Mouse (Mus musculus) forebrain, embryonic 16.5 days (tissue): ENCODE data around the gene Nlrp9b. TPM values are rescaled to one million over a fixed set of nuclear protein-coding genes. Genes with fewer than 3 reads are reported as not detected.
"Not testable (repeated sequence)": the region's sequence is repeated elsewhere in the genome, so short reads cannot be mapped to it uniquely, and the experiment has no call there.

Source experiments
- ATAC-seq: fragments of 200-750 bp; cut with Nextera tagmentation; 2 replicates; pipeline ENCODE4 v1.8.0; 2017; ENCODE audit warnings: mild to moderate bottlenecking, moderate library complexity
- H3K27ac ChIP-seq: fragments of 300-500 bp; sonication (generic); 2 replicates; pipeline ENCODE4 v1.5.1; 2014; ENCODE audit warnings: low read length, control low read depth
- H3K27me3 ChIP-seq: fragments of 300-500 bp; sonication (generic); replicated peaks from 2 replicates; pipeline ENCODE4 v1.6.1; 2014; ENCODE audit warnings: low read length; ENCODE audit not compliant: control insufficient read depth, insufficient read depth
- H3K36me3 ChIP-seq: fragments of 300-500 bp; sonication (generic); 2 replicates; pipeline ENCODE4 v1.6.1; 2014; ENCODE audit not compliant: control insufficient read depth, insufficient read depth
- H3K4me1 ChIP-seq: fragments of 300-500 bp; sonication (generic); replicated peaks from 2 replicates; pipeline ENCODE4 v1.6.1; 2014; ENCODE audit warnings: low read length; ENCODE audit not compliant: control insufficient read depth, insufficient read depth
- H3K4me2 ChIP-seq: fragments of 300-500 bp; sonication (generic); 2 replicates; pipeline ENCODE4 v1.6.1; 2014; ENCODE audit warnings: mild to moderate bottlenecking, low read length, control low read depth
- H3K4me3 ChIP-seq: fragments of 300-500 bp; sonication (generic); replicated peaks from 2 replicates; pipeline ENCODE4 v1.5.1; 2014; ENCODE audit warnings: mild to moderate bottlenecking, low read length, control low read depth
- H3K9ac ChIP-seq: fragments of 300-500 bp; sonication (generic); replicated peaks from 2 replicates; pipeline ENCODE4 v1.6.1; 2014; ENCODE audit warnings: low read depth, low read length, control low read depth
- H3K9me3 ChIP-seq: fragments of 300-500 bp; sonication (generic); 2 replicates; pipeline ENCODE4 v1.6.1; 2016; ENCODE audit warnings: low read length; ENCODE audit not compliant: control insufficient read depth
- WGBS: fragments of 180-500 bp; shearing (Covaris S2); extraction: QIAGEN DNeasy Blood & Tissue Kit; methylation state at CpG from one replicate; pipeline ENCODE4 v1.1.7; 2014; 5-methylcytosine and 5-hydroxymethylcytosine counted together
- polyA plus RNA-seq: library from polyadenylated mRNA; unstranded; fragments of >200 nt; fragmentation: Nextera tagmentation; extraction: Ambion mirVana; gene quantifications from 2 replicates; pipeline ENCODE4 v1.2.1, GENCODE M21; 2015

Gene Nlrp9b
- polyA plus RNA-seq, 1 experiment from 2014 or later, result not detected

DNA sequence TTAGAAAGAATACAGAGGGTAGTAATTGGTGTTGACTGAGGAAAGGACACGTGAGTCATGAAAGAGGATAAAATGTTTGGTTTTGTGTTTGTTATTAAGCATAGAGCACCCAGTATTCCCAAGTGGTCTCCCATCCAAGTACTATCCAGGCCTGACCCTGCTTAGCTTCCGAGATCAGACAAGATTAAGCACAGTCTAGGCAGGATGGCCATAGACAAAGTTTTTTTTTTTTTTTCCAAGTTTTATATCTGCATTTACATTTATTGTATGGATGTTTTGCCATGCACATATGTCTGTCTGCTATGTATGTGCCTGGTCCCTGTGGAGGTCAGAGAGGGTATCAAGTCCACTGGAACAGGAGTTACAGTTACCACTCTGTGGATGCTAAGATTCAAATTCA, 18.7 kb downstream of the Nlrp9b start:
- WGBS, result 80% methylated on average over 2 of the region's 2 CpGs
- ATAC-seq, result no peak
- H3K27me3 ChIP-seq, result no peaks in the 10 kb centered on the region
- H3K4me3 ChIP-seq, result no peak overlapping the region
- no peak overlapping the region for H3K9ac ChIP-seq
- H3K9me3 ChIP-seq, result no peaks in the 10 kb centered on the region
- H3K4me1 ChIP-seq, result no peaks in the 10 kb centered on the region
- no peak overlapping the region for H3K4me2 ChIP-seq
- H3K36me3 ChIP-seq, result no peaks in the 10 kb centered on the region
- no peak overlapping the region for H3K27ac ChIP-seq

DNA sequence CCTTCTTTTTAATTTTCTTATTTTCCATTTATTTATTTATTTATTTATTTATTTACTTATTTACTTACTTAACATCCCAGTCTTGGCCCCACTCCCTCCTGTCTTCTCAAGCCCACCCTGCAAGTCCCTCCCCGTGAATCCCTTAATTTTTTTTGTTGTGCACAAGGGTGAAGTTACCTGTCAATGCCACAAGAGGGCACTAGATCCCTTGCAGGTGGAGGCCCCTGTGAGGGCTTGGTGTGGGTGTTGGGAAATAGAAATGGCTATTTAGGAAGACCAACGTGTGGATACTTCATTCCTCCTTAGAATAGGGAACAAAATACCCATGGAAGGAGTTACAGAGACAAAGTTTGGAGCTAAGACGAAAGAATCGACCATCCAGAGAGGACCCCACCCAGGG, 72.8 kb downstream of the Nlrp9b start:
- not testable (repeated sequence) for H3K27ac ChIP-seq, H3K27me3 ChIP-seq, ATAC-seq, H3K4me2 ChIP-seq, H3K9ac ChIP-seq, H3K36me3 ChIP-seq, H3K4me3 ChIP-seq, H3K4me1 ChIP-seq, H3K9me3 ChIP-seq
- 70% methylated on average over 4 of the region's 4 CpGs for WGBS

DNA sequence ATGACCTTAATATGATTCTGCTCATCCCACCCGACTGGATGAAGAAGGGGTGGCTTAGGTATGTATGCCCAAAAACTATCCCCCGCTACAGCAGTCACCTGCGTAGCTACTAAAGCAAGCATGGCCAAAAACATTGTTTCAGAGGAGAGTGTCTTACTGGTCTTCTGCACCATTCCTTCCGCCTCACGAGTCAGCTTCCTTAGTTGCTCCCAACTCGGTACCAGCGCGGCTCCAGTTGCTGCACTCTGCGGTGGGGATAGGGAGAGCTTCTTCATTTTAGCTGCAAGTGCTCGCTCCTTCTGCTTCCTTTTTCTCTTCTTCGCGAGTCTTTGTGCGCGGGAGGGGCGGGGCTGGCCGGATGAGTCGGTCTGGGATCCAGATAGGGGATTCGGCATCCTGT, 86.9 kb downstream of the Nlrp9b start:
- not testable (repeated sequence) for ATAC-seq, H3K27me3 ChIP-seq, H3K9ac ChIP-seq, H3K4me2 ChIP-seq, H3K27ac ChIP-seq, H3K9me3 ChIP-seq, H3K36me3 ChIP-seq, H3K4me3 ChIP-seq, H3K4me1 ChIP-seq
- 68% methylated on average over 18 of the region's 18 CpGs for WGBS

GRCm38 (mm10) chr7:20099380-20099779, 108.1 kb downstream of the Nlrp9b start, which contains the start of gene Vmn1r91:
Gene Vmn1r91 (plus strand): TSS chr7:20099680.
- WGBS, result 89% methylated on average over 5 of the region's 5 CpGs
- ATAC-seq, H3K4me2 ChIP-seq, H3K27me3 ChIP-seq, H3K9me3 ChIP-seq, H3K27ac ChIP-seq, H3K4me3 ChIP-seq, H3K36me3 ChIP-seq, H3K4me1 ChIP-seq, H3K9ac ChIP-seq: not testable (repeated sequence)

DNA sequence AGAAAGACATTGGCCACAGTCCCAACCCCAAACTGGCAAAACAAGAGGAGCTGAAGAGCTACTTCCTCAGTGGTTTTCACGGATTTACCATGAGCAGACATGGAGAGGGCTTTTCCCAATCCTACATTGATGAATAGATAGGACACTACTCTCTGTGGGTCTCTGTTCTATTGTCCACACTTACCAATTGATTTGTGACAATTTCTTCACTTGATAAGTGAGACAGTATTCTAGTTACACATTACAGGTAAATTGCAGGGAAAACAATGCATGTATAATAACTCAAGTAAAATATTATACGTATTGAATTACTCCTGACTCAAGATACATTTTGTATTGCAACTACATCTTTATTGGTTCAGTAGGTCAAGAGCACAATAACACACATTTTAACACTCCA, 131.2 kb downstream of the Nlrp9b start, which contains the start of gene Gm16442:
Gene Gm16442 (minus strand): TSS at position 101 of the 400 bp plus-strand sequence.
- H3K36me3 ChIP-seq, H3K27me3 ChIP-seq, ATAC-seq, H3K4me3 ChIP-seq, H3K4me2 ChIP-seq, H3K9ac ChIP-seq, H3K4me1 ChIP-seq, H3K27ac ChIP-seq, H3K9me3 ChIP-seq: not testable (repeated sequence)
- WGBS, result no CpG with 5 or more reads among the region's 2 CpGs

Other genes with a start within 250 kb of the Nlrp9b start
- 42.3 and 48.4 TPM in 2 replicates for gene Nectin2, start 241.0 kb upstream of the Nlrp9b start, polyA plus RNA-seq
- 7.9 and 8.8 TPM in 2 replicates for gene Bcam, start 220.4 kb upstream of the Nlrp9b start, polyA plus RNA-seq
- not detected in 2 replicates for gene Cblc, start 194.7 kb upstream of the Nlrp9b start, polyA plus RNA-seq
- gene Bcl3, start 168.7 kb upstream of the Nlrp9b start, polyA plus RNA-seq, result 0.30 and 0.92 TPM in 2 replicates
- gene Gm19345, start 139.5 kb upstream of the Nlrp9b start, polyA plus RNA-seq, result 8.8 and 11.8 TPM in 2 replicates
- gene Ceacam16, start 130.2 kb upstream of the Nlrp9b start, polyA plus RNA-seq, result 0.46 and 0.77 TPM in 2 replicates
- not detected in 2 replicates for gene Ceacam19, start 103.5 kb upstream of the Nlrp9b start, polyA plus RNA-seq
- 7.6 and 10.3 TPM in 2 replicates for gene Pvr, start 70.3 kb upstream of the Nlrp9b start, polyA plus RNA-seq
- not detected in 2 replicates for gene Igsf23, start 40.7 kb upstream of the Nlrp9b start, polyA plus RNA-seq
- gene Ceacam20, start 26.1 kb upstream of the Nlrp9b start, polyA plus RNA-seq, result not detected in 2 replicates
- not detected in 2 replicates for gene Vmn1r91, start 108.2 kb downstream of the Nlrp9b start, polyA plus RNA-seq
- gene Gm16442, start 131.1 kb downstream of the Nlrp9b start, polyA plus RNA-seq, result not detected in 2 replicates
- gene Vmn1r93, start 147.6 kb downstream of the Nlrp9b start, polyA plus RNA-seq, result not detected in 2 replicates
- not detected in 2 replicates for gene Vmn1r94, start 176.9 kb downstream of the Nlrp9b start, polyA plus RNA-seq
- gene Vmn1r95, start 202.2 kb downstream of the Nlrp9b start, polyA plus RNA-seq, result not detected in 2 replicates
- not detected in 2 replicates for gene Gm6164, start 214.1 kb downstream of the Nlrp9b start, polyA plus RNA-seq
- not detected in 2 replicates for gene Gm4498, start 242.4 kb downstream of the Nlrp9b start, polyA plus RNA-seq